Mouse (Mus musculus) lung, embryonic 14.5 days (tissue): ENCODE data around the gene Rps27. TPM values are rescaled to one million over a fixed set of nuclear protein-coding genes. Genes with fewer than 3 reads are reported as not detected.

Experiments
- ATAC-seq: fragments of 200-750 bp; cut with Nextera tagmentation; 2 replicates; pipeline ENCODE4 v1.8.0; 2017; ENCODE audit warnings: mild to moderate bottlenecking, moderate TSS enrichment, moderate library complexity; ENCODE audit not compliant: insufficient read depth
- DNase-seq: peaks from one replicate; pipeline ENCODE4 v3.0.0-alpha.2; 2015
- H3K27ac ChIP-seq: fragments of 300-500 bp; sonication (generic); 2 replicates; pipeline ENCODE4 v1.5.1; 2014; ENCODE audit warnings: low read depth, mild to moderate bottlenecking, moderate library complexity
- H3K27me3 ChIP-seq: fragments of 300-500 bp; sonication (generic); 2 replicates; pipeline ENCODE4 v1.6.1; 2014; ENCODE audit warnings: low read length, control low read depth; ENCODE audit not compliant: insufficient read depth
- H3K36me3 ChIP-seq: fragments of 300-500 bp; sonication (generic); 2 replicates; pipeline ENCODE4 v1.6.1; 2014; ENCODE audit warnings: control low read depth; ENCODE audit not compliant: insufficient read depth
- H3K4me1 ChIP-seq: fragments of 300-500 bp; sonication (generic); 2 replicates; pipeline ENCODE4 v1.6.1; 2014; ENCODE audit warnings: antibody characterized with exemption, control low read depth; ENCODE audit not compliant: insufficient read depth
- H3K4me2 ChIP-seq: fragments of 300-500 bp; sonication (generic); 2 replicates; pipeline ENCODE4 v1.6.1; 2014; ENCODE audit warnings: mild to moderate bottlenecking
- H3K4me3 ChIP-seq: fragments of 300-500 bp; sonication (generic); 2 replicates; pipeline ENCODE4 v1.5.1; 2014; ENCODE audit warnings: low read depth, low read length
- H3K9ac ChIP-seq: fragments of 300-500 bp; sonication (generic); 2 replicates; pipeline ENCODE4 v1.6.1; 2014
- H3K9me3 ChIP-seq: fragments of 300-500 bp; sonication (generic); 2 replicates; pipeline ENCODE4 v1.6.1; 2016; ENCODE audit warnings: low read depth, low read length, control low read depth
- CTCF ChIP-seq: IDR thresholded peaks from 2 replicates; pipeline ENCODE4 v1.5.1; 2016; ENCODE audit warnings: antibody characterized with exemption, low read depth
- WGBS: fragments of 180-500 bp; shearing (Covaris S2); extraction: QIAGEN DNeasy Blood & Tissue Kit; methylation state at CpG from one replicate; pipeline ENCODE4 v1.1.7; 2014; 5-methylcytosine and 5-hydroxymethylcytosine counted together
- polyA plus RNA-seq: library from polyadenylated mRNA; unstranded; fragments of >200 nt; fragmentation: Nextera tagmentation; extraction: Ambion mirVana; gene quantifications from 2 replicates; pipeline ENCODE4 v1.2.1, GENCODE M21; 2014

Gene Rps27
- polyA plus RNA-seq, 1 experiment from 2014 or later: 1,714 TPM

DNA sequence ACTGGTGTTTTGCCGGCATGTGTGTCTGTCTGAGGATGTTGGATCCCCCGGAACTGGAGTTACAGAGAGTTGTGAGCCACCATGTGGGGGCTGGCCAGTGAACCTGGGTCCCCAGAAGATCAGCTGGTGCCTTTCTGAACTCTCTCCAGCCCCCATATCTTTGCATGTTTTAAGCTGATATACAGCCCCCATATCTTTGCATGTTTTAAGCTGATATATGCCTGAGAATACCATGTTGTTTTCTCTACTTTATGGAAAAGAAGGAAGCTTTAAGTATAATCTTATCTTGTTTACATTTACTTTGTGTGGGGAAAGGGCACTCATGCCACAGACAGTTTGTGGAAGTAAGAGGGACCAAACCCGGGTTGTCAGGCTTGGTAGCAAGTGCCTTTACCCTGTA is 33.9 kb downstream of the Rps27 start:
- H3K4me2 ChIP-seq: no peak overlapping the region
- H3K27me3 ChIP-seq: no peaks in the 10 kb centered on the region
- no peak overlapping the region for H3K27ac ChIP-seq
- H3K4me3 ChIP-seq: no peak overlapping the region
- H3K4me1 ChIP-seq: no peaks in the 10 kb centered on the region
- no peaks in the 10 kb centered on the region for H3K36me3 ChIP-seq
- TF ChIP-seq CTCF: no peak
- 54% methylated on average over 3 of the region's 3 CpGs for WGBS
- ATAC-seq: no peak
- H3K9ac ChIP-seq: no peak overlapping the region
- no peaks in the 10 kb centered on the region for H3K9me3 ChIP-seq
- DNase-seq: no peak

Other genes starting within 250 kb of the Rps27 start
- 150 and 157 TPM in 2 replicates for gene Hax1, start 214.9 kb downstream of the Rps27 start, polyA plus RNA-seq
- 136 and 143 TPM in 2 replicates for gene 4933434E20Rik, start 162.0 kb downstream of the Rps27 start, polyA plus RNA-seq
- 236 and 257 TPM in 2 replicates for gene Ubap2l, start 161.0 kb downstream of the Rps27 start, polyA plus RNA-seq
- 634 and 654 TPM in 2 replicates for gene Tpm3, start 141.0 kb downstream of the Rps27 start, polyA plus RNA-seq
- 0.39 and 0.58 TPM in 2 replicates for gene Nup210l, start 109.5 kb downstream of the Rps27 start, polyA plus RNA-seq
- gene Rab13, start within 50 bp of the Rps27 start, polyA plus RNA-seq: 17.9 and 19.3 TPM in 2 replicates
- 92.3 and 99.7 TPM in 2 replicates for gene Jtb, start 17.9 kb upstream of the Rps27 start, polyA plus RNA-seq
- 5.4 and 6.5 TPM in 2 replicates for gene Creb3l4, start 29.9 kb upstream of the Rps27 start, polyA plus RNA-seq
- 85.2 and 85.3 TPM in 2 replicates for gene Slc39a1, start 34.5 kb upstream of the Rps27 start, polyA plus RNA-seq
- 19.3 and 19.6 TPM in 2 replicates for gene Crtc2, start 40.5 kb upstream of the Rps27 start, polyA plus RNA-seq
- 4.4 and 6.1 TPM in 2 replicates for gene Dennd4b, start 51.5 kb upstream of the Rps27 start, polyA plus RNA-seq
- 14.6 and 15.8 TPM in 2 replicates for gene Gatad2b, start 79.5 kb upstream of the Rps27 start, polyA plus RNA-seq
- gene Slc27a3, start 176.3 kb upstream of the Rps27 start, polyA plus RNA-seq: 18.4 and 19.1 TPM in 2 replicates
- gene Ints3, start 220.0 kb upstream of the Rps27 start, polyA plus RNA-seq: 38.5 and 40.5 TPM in 2 replicates